Mouse (Mus musculus) ovary, adult 18-20 months (tissue): Measurements from ENCODE around the gene Zfp692.
"Not testable (repeated sequence)": the region's sequence is repeated elsewhere in the genome, so short reads cannot be mapped to it uniquely, and the experiment has no call there.

Source experiments
- DNase-seq: peaks from one replicate; pipeline ENCODE4 v3.0.0; 2022; ENCODE audit warnings: low spot score, mixed read lengths

Gene Zfp692

GRCm38 (mm10) chr11:58306860-58307308 is at the start of gene Zfp692:
Zfp692 (plus strand) TSS chr11:58307069.
- peak; percentile 92 for DNase-seq

GRCm38 (mm10) chr11:58257816-58258215 is 49.1 kb upstream of the Zfp692 start:
- DNase-seq, result no peak

GRCm38 (mm10) chr11:58260156-58260555 is 46.7 kb upstream of the Zfp692 start:
- DNase-seq, result no peak

DNA sequence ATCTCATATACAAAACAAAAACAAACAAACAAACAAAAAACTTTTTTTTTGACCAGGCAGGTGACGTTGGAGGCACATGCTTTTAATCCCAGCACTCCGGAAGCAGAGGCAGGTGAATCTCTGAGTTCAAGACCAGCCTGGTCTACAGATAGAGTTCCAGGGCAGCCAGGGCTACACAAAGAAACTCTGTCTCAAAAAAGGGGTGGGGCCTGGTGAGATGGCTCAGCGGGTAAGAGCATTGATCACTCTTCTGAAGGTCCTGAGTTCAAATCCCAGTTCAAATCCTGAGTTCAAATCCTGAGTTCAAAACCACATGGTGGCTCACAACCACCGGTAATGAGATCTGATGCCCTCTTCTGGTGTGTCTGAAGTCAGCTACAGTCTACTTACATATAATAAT is 45.0 kb upstream of the Zfp692 start:
- DNase-seq, result no peak

- DNase-seq, result no peak
Measured at GRCm38 (mm10) chr11:58262336-58262735, 44.5 kb upstream of the Zfp692 start.

DNA sequence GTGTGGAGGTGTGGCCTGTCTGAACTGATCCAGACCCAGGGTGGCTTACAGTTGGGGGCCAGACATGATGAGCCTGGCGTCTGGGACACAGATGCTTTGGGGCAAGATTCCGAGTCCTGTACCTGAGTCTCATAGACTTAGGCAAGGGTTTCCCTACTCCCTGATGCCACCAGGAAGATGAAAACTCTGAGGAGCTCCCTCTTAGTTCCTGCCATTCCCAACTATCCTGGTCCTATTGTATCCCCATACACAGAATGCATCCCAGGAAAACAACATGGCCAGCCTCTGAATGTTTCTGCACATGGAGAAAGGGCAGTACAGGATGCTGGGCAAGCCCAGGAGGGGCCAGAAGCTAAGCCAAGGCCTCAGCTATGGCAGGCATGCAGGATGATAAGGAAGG is 43.4 kb upstream of the Zfp692 start:
- no peak for DNase-seq

GRCm38 (mm10) chr11:58264546-58264945 is 42.3 kb upstream of the Zfp692 start:
- DNase-seq, result no peak

DNA sequence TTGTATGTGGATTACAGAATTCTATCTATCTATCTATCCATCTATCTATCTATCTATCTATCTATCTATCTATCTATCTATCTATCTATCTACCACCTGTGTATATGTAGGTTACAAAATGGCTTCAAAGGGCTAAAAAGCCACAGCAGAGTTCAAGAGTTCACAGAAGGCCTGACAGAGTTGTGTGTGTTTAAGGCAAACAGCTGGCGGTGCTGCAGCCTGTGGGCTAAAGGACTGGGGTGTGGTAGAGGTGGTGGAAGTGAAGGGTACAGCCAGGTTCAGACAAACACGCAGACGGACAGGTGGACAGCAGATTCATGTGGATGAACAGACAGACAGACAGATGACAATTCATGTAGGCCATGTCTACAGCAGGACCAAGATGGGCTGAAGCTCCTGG is 38.6 kb upstream of the Zfp692 start:
- DNase-seq, result no peak

DNA sequence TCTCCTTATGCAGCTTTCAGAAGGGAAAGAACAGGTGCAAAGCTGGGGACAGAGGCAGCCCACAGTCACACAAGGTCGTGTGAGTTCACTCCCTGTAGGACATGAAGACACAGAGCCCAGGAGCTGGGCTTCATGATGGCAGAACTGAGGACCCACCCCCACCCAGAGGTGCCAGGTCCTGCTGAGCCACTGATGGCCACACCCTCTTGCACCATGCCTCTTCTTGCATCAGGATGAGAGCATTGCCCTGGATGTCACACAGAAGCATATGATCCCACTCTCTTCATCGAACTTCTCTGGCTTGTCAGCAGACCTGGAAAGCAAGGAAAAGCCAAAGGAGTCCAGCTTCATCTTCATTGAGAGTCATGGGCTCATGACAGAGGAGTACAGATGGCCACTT is 32.3 kb upstream of the Zfp692 start, which contains the start of gene 4930438A08Rik:
Gene 4930438A08Rik (plus strand): TSS at position 228 of the 400 bp plus-strand sequence.
- DNase-seq, result no peak

GRCm38 (mm10) chr11:58275756-58276155 is 31.1 kb upstream of the Zfp692 start:
- no peak for DNase-seq

- DNase-seq, result no peak
Measured at GRCm38 (mm10) chr11:58281970-58282496, 24.8 kb upstream of the Zfp692 start.

DNA sequence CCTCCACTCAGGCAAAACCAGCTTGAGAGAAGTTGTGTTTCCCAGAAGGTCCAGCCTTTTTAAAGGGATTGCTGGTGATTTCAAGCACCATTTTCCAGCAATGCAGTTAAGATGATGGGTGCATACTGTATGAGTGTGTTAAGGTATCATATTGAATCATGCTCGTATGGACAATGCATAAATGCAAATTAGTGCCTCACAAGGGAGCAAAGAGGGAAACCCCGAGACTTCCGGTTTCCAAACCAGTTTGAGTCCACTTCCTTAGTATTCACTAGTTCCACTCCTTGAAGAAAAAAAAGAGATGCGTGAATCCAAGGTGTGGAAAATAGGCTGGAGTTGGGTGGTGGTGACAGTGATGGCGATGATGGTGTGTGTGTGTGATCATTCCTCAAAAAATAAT is 24.4 kb upstream of the Zfp692 start:
- no peak for DNase-seq

GRCm38 (mm10) chr11:58289992-58290682 is 16.7 kb upstream of the Zfp692 start:
- DNase-seq, result no peak

DNA sequence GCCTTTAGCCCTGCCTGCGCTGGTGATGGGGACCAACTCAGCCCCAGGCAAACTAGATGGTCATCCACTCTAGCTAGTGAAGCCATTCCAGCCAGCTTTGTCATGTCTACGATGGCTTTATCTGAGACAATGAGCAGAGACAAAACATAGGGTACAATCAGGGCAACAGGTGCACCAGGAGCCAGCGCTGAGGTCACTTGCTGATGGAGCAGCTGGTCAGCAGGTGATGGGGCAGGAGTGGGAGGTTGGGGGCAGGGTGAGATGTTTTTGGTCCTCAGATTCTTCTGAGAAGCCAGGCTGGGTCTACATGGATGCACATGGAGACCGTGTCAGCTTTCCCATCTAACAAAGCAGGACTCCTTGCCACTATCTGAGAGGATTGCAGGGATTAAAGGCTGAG is 16.1 kb upstream of the Zfp692 start:
- no peak for DNase-seq

DNA sequence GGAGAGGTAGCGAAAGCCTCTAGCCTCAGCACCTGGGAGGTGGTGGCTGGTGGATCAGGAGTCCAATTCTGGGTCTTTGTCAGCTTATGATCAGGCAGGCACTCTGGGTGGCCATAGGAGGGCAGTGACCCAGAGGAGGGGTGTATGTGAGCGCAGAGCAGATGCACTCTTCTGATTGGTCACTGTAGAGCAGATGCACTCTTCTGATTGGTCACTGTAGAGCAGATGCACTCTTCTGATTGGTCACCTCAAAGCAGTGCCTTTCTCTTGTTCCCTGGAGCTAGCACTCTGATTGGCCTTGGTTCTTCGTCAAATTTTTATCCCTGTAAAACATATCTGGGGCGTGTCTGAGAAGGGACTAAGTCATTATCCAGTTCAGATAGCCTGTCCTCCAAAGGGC is 14.1 kb upstream of the Zfp692 start:
- no peak for DNase-seq

DNA sequence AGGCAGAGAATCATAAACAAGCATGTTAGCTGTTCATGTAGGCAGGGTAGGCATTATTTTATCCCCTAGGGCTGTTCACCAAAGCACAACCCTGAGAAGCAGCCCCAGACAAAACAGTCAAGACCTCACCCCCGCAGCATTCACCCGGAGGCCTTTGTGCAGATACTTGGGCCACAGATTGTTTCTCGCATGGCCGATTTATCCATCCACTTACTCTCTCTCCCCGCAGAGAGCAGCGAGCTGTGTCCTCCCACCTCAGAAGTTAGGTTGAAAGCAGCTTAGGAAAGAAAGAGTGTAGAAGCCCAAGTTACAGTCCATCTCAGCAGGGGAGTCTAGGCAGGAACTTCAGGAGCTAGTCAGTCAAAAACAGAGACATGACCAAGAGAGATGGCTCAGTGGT is 9.5 kb upstream of the Zfp692 start:
- no peak for DNase-seq

DNA sequence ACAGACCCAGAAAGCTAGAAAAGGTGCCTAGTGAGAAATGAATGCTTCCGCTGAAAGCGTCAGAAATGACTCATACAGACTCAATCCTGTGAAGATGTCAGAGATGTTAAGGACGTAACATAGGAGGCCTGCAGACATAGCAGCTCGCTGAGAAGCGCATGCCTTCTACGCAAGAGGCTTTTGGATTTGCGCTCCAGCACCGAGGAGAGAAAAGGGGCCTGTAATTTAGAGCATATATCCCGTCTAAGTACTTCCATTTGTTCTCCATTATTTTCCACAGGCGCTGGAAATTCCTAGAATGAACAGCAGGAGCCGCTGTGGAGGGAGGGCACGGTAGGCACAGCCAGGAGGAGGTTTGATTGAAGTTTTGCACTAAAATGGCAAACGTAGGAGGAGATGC is 5.8 kb upstream of the Zfp692 start:
- peak; percentile 36 for DNase-seq

DNA sequence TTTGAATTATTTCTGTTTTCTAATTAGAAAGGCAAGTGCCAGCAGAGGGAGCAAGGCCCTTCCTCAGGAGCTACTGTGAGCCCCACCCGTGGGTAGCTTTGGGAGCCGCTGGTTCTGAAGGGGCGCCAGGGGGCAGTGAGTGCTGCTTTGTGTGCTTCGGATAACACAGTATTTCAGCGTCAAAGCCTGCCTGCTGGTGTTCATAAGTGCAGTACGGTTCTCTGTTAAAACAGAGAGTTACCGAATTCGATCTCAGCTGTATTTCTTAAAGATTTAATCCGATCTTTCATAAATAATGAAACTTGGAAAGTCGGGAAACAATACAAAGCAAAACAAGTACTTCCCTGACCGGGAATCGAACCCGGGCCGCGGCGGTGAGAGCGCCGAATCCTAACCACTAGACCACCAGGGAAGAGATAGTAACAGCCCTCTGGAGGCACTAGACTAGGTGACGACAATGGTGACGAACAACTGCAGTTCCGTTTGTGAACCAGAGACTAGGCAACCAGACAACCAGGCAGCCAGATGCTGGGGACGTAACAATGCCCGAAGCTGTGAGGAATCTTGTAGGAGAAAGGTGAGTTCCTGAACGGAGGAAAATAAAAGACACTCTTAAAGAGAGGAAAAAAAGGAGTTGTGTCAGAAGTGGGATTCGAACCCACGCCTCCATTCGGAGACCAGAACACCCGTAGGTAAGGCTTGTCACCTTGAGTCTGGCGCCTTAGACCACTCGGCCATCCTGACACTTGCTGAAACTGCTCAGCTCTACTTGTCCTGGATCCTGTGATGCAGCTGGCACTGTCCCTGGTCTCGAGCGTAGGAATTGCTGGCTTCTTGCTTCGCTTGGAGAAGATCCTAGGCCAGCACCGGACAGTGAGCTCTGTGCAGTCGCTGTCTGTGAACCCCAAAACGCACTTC is 4.8 kb upstream of the Zfp692 start:
- DNase-seq, result peak; percentile 91

- no peak for DNase-seq
Measured at GRCm38 (mm10) chr11:58302774-58303445, 4.0 kb upstream of the Zfp692 start.

GRCm38 (mm10) chr11:58303594-58303993 is 3.3 kb upstream of the Zfp692 start:
- DNase-seq, result no peak

DNA sequence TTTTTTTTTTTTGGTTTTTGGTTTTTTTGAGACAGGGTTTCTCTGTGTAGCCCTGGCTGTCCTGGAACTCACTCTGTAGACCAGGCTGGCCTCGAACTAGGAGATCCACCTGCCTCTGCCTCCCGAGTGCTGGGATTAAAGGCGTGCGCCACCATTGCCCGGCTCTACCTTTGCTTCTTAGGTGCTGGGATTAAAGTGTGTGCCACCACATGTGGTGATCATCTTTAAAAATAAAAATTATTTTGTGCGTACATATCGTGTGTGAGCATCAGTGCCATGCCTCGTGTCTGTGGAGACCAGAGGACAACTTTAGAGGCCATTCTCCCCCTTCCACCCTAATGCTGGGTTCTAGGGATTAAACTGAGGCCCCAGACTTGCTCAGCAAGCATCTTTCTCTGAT is 1.6 kb upstream of the Zfp692 start:
- DNase-seq, result not testable (repeated sequence)

GRCm38 (mm10) chr11:58307411-58308080 is 677 bp downstream of the Zfp692 start:
- peak; percentile 52 for DNase-seq
